Mouse (Mus musculus) MEL (cell line): ENCODE data around the gene Shisa9. TPM values are rescaled to one million over a fixed set of nuclear protein-coding genes. Genes with fewer than 3 reads are reported as not detected.

Experiments used
- DNase-seq: peaks from one replicate; pipeline ENCODE4 v3.0.0; 2011; ENCODE audit warnings: low read depth, low spot score
- H3K27ac ChIP-seq: 2 replicates; pipeline ENCODE4 v1.5.1; 2012; ENCODE audit warnings: low read depth, mild to moderate bottlenecking, control low read depth, low read length, moderate library complexity; ENCODE audit not compliant: control insufficient read depth
- H3K27me3 ChIP-seq, 2 experiments: fragments of 150-350 bp in 1 of 2; sonication (generic) in 1 of 2; 2 replicates each; pipeline ENCODE4 v1.6.1; 2012; ENCODE audit warnings: low read length in 2 of 2, mild to moderate bottlenecking in 2 of 2, improper control_type of control experiment in 1 of 2, moderate library complexity in 1 of 2; ENCODE audit not compliant: insufficient read depth in 2 of 2, control insufficient read depth in 1 of 2
- H3K36me3 ChIP-seq, 2 experiments: 2 replicates each; pipeline ENCODE4 v1.6.1; 2012 to 2014; ENCODE audit warnings: low read length in 2 of 2, improper control_type of control experiment in 1 of 2, inconsistent platforms in 1 of 2, mild to moderate bottlenecking in 1 of 2; ENCODE audit not compliant: insufficient read depth in 2 of 2, control insufficient read depth in 1 of 2
- H3K4me1 ChIP-seq, 2 experiments: fragments of 150-350 bp in 1 of 2; sonication (generic) in 1 of 2; 2 replicates each; pipeline ENCODE4 v1.6.1; 2012; ENCODE audit warnings: low read length in 2 of 2, improper control_type of control experiment in 1 of 2, mild to moderate bottlenecking in 1 of 2; ENCODE audit not compliant: insufficient read depth in 2 of 2, control insufficient read depth in 1 of 2
- H3K4me3 ChIP-seq, 2 experiments: fragments of 150-350 bp in 1 of 2; sonication (generic) in 1 of 2; 2 replicates each; pipeline ENCODE4 v1.5.1; 2012; ENCODE audit warnings: low read depth in 2 of 2, low read length in 2 of 2, mild to moderate bottlenecking in 2 of 2, moderate library complexity in 2 of 2, control low read depth in 1 of 2, improper control_type of control experiment in 1 of 2; ENCODE audit not compliant: control insufficient read depth in 1 of 2, insufficient read depth in 1 of 2
- H3K79me2 ChIP-seq: 2 replicates; pipeline ENCODE4 v1.6.1; 2012; ENCODE audit warnings: mild to moderate bottlenecking, low read length, moderate library complexity; ENCODE audit not compliant: control insufficient read depth, poor library complexity, insufficient read depth
- H3K9ac ChIP-seq: 2 replicates; pipeline ENCODE4 v1.6.1; 2012; ENCODE audit warnings: low read depth, mild to moderate bottlenecking, control low read depth, low read length, moderate library complexity; ENCODE audit not compliant: control insufficient read depth, poor library complexity, severe bottlenecking
- H3K9me3 ChIP-seq: fragments of 150-350 bp; sonication (generic); replicated peaks from 2 replicates; pipeline ENCODE4 v1.6.1; 2012; ENCODE audit warnings: mild to moderate bottlenecking, low read length, improper control_type of control experiment, moderate library complexity; ENCODE audit not compliant: insufficient read depth
- CHD1 ChIP-seq: IDR thresholded peaks from 2 replicates; pipeline ENCODE4 v1.6.1; 2012; ENCODE audit warnings: low read depth, mild to moderate bottlenecking, inconsistent platforms, low read length, improper control_type of control experiment
- ELF1 ChIP-seq: IDR thresholded peaks from 2 replicates; pipeline ENCODE4 v1.6.1; 2014; ENCODE audit warnings: low read depth, mild to moderate bottlenecking, inconsistent platforms, low read length, improper control_type of control experiment, moderate library complexity
- EP300 ChIP-seq, 2 experiments: IDR thresholded peaks; 2 replicates each; pipeline ENCODE4 v1.6.1; 2011; ENCODE audit warnings: improper control_type of control experiment in 2 of 2, low read length in 2 of 2, low read depth in 1 of 2, mild to moderate bottlenecking in 1 of 2
- GABPA ChIP-seq: IDR thresholded peaks from 2 replicates; pipeline ENCODE4 v1.6.1; 2012; ENCODE audit warnings: low read depth, mild to moderate bottlenecking, inconsistent platforms, low read length, improper control_type of control experiment, moderate library complexity
- GATA1 ChIP-seq: IDR thresholded peaks from 2 replicates; pipeline ENCODE4 v1.6.1; 2011; ENCODE audit warnings: low read depth, low read length, improper control_type of control experiment
- HCFC1 ChIP-seq: IDR thresholded peaks from 2 replicates; pipeline ENCODE4 v1.6.1; 2012; ENCODE audit warnings: low read depth, mild to moderate bottlenecking, inconsistent platforms, low read length, improper control_type of control experiment, moderate library complexity
- JUND ChIP-seq: IDR thresholded peaks from 2 replicates; pipeline ENCODE4 v1.6.1; 2011; ENCODE audit warnings: low read depth, mild to moderate bottlenecking, improper control_type of control experiment, low read length
- KAT2A ChIP-seq: conservative IDR thresholded peaks from 2 replicates; pipeline ENCODE4 v1.6.1; 2012; ENCODE audit warnings: low read depth, low read length, improper control_type of control experiment, inconsistent platforms
- MAX ChIP-seq: IDR thresholded peaks from 2 replicates; pipeline ENCODE4 v1.6.1; 2011; ENCODE audit warnings: low read length, improper control_type of control experiment
- MYB ChIP-seq: IDR thresholded peaks from 2 replicates; pipeline ENCODE4 v1.6.1; 2011; ENCODE audit warnings: mild to moderate bottlenecking, low read depth, low read length, improper control_type of control experiment
- POLR2AphosphoS5 ChIP-seq: IDR thresholded peaks from 2 replicates; pipeline ENCODE4 v1.6.1; 2012; ENCODE audit warnings: low read depth, borderline replicate concordance, mild to moderate bottlenecking, inconsistent platforms, low read length, moderate library complexity, mixed read lengths
- SIN3A ChIP-seq: IDR thresholded peaks from 2 replicates; pipeline ENCODE4 v1.6.1; 2012; ENCODE audit warnings: low read length, improper control_type of control experiment, inconsistent platforms
- TAL1 ChIP-seq: IDR thresholded peaks from 2 replicates; pipeline ENCODE4 v1.6.1; 2012; ENCODE audit warnings: mild to moderate bottlenecking, inconsistent platforms, low read length, moderate library complexity, mixed read lengths
- TCF12 ChIP-seq: IDR thresholded peaks from 2 replicates; pipeline ENCODE4 v1.6.1; 2014; ENCODE audit warnings: low read depth, mild to moderate bottlenecking, inconsistent platforms, low read length, improper control_type of control experiment, moderate library complexity
- USF1 ChIP-seq: IDR thresholded peaks from 2 replicates; pipeline ENCODE4 v1.6.1; 2014; ENCODE audit warnings: low read depth, mild to moderate bottlenecking, inconsistent platforms, low read length, improper control_type of control experiment, moderate library complexity
- ZKSCAN1 ChIP-seq: IDR thresholded peaks from 2 replicates; pipeline ENCODE4 v1.6.1; 2012; ENCODE audit warnings: low read depth, mild to moderate bottlenecking, inconsistent platforms, low read length, improper control_type of control experiment, moderate library complexity
- ZMIZ1 ChIP-seq: IDR thresholded peaks from 2 replicates; pipeline ENCODE4 v1.6.1; 2012; ENCODE audit warnings: low read depth, mild to moderate bottlenecking, inconsistent platforms, low read length, improper control_type of control experiment, moderate library complexity
- ZNF384 ChIP-seq: IDR thresholded peaks from 2 replicates; pipeline ENCODE4 v1.6.1; 2012; ENCODE audit warnings: low read depth, mild to moderate bottlenecking, inconsistent platforms, low read length, improper control_type of control experiment
- polyA plus RNA-seq, 2 experiments: library from polyadenylated mRNA; stranded (reverse) in 1 of 2; unstranded in 1 of 2; fragments of >175 nt in 1 of 2; fragments of >200 nt in 1 of 2; gene quantifications; 2 replicates each; pipeline versions ENCODE4 v1.2.1 to v1.2.4; 2012; ENCODE audit warnings: low replicate concordance in 2 of 2, low read depth in 1 of 2; ENCODE audit not compliant: insufficient read length in 2 of 2, insufficient read depth in 1 of 2, missing spikeins in 1 of 2
- total RNA-seq: library from RNA; depleted of rRNA; stranded (reverse); fragments of 300-350 nt; gene quantifications from 2 replicates; pipeline ENCODE4 v1.2.3, GENCODE M21; 2012

The Shisa9 gene
- total and polyA plus RNA-seq, 3 experiments: not detected

GRCm38 (mm10) chr16:12020103-12020755 lies 36.3 kb downstream of the Shisa9 start:
- H3K4me3 ChIP-seq: peak overlapping the region in 1 of 2 experiments; percentile 23; a peak in 1 of 4 replicates
- no peak overlapping the region; the same call in 1 of the 2 replicates for H3K9ac ChIP-seq
- peaks cover 0 to 6% of the 10 kb centered on the region in 2 experiments; a peak in 2 of 4 replicates for H3K36me3 ChIP-seq
- peaks cover 0 to 10% of the 10 kb centered on the region in 2 experiments; a peak in 2 of 4 replicates for H3K4me1 ChIP-seq
- 0 out of 2 replicates have a peak, but pooled peaks have one; percentile 64 for TF ChIP-seq GATA1
- TF ChIP-seq EP300 (IDR thresholded peaks at IDR 0.05; ENCODE audit: low read depth in 1 of 2, low read length in 2 of 2): 0 out of 4 replicates have a peak, but pooled peaks have one; percentile 23 to 27
- TF ChIP-seq ZKSCAN1: no peak
- peak; percentile 46 for TF ChIP-seq TAL1
- H3K27me3 ChIP-seq: no peaks in the 10 kb centered on the region
- peak; percentile 72 for DNase-seq
- H3K27ac ChIP-seq: peak overlapping the region; percentile 72
- H3K9me3 ChIP-seq: no peaks in the 10 kb centered on the region
- no peaks in the 10 kb centered on the region for H3K79me2 ChIP-seq

- Histone ChIP-seq H3K9ac (no peak overlapping the region), H3K27ac (no peak overlapping the region), H3K79me2 (no peaks in the 10 kb centered on the region), H3K4me3 (no peak overlapping the region), H3K27me3 (no peaks in the 10 kb centered on the region), H3K9me3 (no peaks in the 10 kb centered on the region), H3K4me1 (no peaks in the 10 kb centered on the region), H3K36me3 (no peaks in the 10 kb centered on the region)
- TF ChIP-seq HCFC1 (no peak), MYB (no peak), MAX (no peak), TCF12 (no peak), SIN3A (no peak), ELF1 (no peak), USF1 (no peak), ZNF384 (no peak), GABPA (no peak), GATA1 (no peak), POLR2AphosphoS5 (no peak), JUND (no peak), KAT2A (no peak), ZMIZ1 (no peak), CHD1 (no peak)
- no peak for DNase-seq
Measured at GRCm38 (mm10) chr16:12032441-12032840, 48.5 kb downstream of the Shisa9 start.
